Mouse (Mus musculus): ENCODE results near the gene Satb1. TPM values are rescaled to one million over a fixed set of nuclear protein-coding genes. Genes with fewer than 3 reads are reported as not detected.

Satb1 gene
- polyA plus RNA-seq, 1 experiment from 2014 or later = 31.8 TPM

DNA sequence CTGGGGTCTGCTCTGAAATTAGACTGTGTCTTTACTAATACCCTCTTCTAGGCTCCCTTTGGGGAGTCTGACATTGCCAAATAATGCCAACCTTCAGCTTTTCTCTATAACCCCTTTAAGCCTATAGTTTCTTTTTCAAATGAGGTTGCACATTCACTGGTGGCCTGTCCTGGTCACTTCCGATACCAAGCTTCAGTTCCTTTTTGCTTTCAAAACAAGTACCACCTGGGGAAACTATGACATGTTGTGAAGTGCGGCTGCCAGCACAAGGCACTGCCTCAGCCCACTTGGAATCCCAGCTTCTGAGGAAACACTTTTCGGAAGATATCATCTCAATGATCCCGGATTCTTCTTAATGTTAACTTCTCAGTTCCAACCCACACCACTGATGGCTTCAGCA, 145.9 kb downstream of the Satb1 start:
- WGBS = 91% methylated on average over 4 of the region's 4 CpGs
- Histone ChIP-seq H3K9me3 (ENCODE audit: control insufficient read depth, low read length) (no peaks in the 10 kb centered on the region), H3K4me3 (ENCODE audit: low read depth, low read length) (no peak overlapping the region), H3K4me2 (ENCODE audit: low read depth, low read length, severe bottlenecking) (no peak overlapping the region), H3K4me1 (replicated peaks; ENCODE audit: control insufficient read depth, insufficient read depth, low read length) (no peaks in the 10 kb centered on the region), H3K9ac (ENCODE audit: low read length) (no peak overlapping the region), H3K36me3 (ENCODE audit: control insufficient read depth, insufficient read depth, low read length) (no peaks in the 10 kb centered on the region), H3K27ac (ENCODE audit: low read depth, low read length) (no peak overlapping the region), H3K27me3 (ENCODE audit: control insufficient read depth, insufficient read depth, low read length) (no peaks in the 10 kb centered on the region)
- DNase-seq (ENCODE audit: low spot score) (no peak), ATAC-seq (replicated peaks; ENCODE audit: low FRiP score) (no peak)

All from forebrain, embryonic 11.5 days (tissue).